Mouse (Mus musculus): Measurements from ENCODE around the gene Gm20425.

GRCm38 (mm10) chr9:103140384-103140783, 89.7 kb downstream of the Gm20425 start:
- TF ChIP-seq CTCF (IDR thresholded peaks at IDR 0.05; ENCODE audit: control insufficient read depth, insufficient read depth, insufficient read length) (no peak), MYOD1 (IDR thresholded peaks at IDR 0.05; ENCODE audit: control insufficient read depth, insufficient read length, low read depth) (no peak), MAX (IDR thresholded peaks at IDR 0.05) (no peak), USF1 (IDR thresholded peaks at IDR 0.05; ENCODE audit: low read depth) (no peak), FOSL1 (IDR thresholded peaks at IDR 0.05; ENCODE audit: insufficient read depth, low read length, poor library complexity, severe bottlenecking) (no peak), MYOG (IDR thresholded peaks at IDR 0.05; ENCODE audit: control insufficient read depth, extremely low read depth, insufficient read length) (no peak)
